Mouse (Mus musculus): ENCODE results near the gene Srp68. TPM values are rescaled to one million over a fixed set of nuclear protein-coding genes. Genes with fewer than 3 reads are reported as not detected.

Gene Srp68
- polyA plus RNA-seq, 1 experiment from 2014 or later = 89.8 TPM

DNA sequence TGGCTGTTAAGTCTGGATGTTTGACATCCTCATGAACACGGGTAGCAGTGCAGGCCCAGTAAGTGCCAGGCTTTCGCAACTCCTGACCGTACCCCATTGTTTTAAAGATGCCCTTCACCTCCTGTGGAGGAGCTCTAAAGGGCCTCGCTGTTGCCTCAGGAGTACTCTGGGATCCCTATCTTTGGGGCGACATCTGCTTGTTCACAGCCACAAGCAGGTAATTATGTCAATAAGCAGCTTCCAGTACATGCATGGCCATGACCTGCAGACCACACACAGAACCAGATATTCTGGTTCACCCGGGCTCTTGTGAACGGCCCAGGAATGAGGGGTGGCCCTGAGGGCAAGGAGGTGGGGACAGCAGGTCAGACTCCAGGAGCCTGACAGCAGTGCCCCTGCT is 13.8 kb downstream of the Srp68 start:
- ATAC-seq (ENCODE audit: insufficient read depth) (no peak; the same call in 1 of the 2 replicates), DNase-seq (peak; percentile 25)
- no peaks in the 10 kb centered on the region for H3K9me3 ChIP-seq (ENCODE audit: low read depth, low read length)
- H3K9ac ChIP-seq = no peak overlapping the region; the same call in 1 of the 2 replicates
- no peak overlapping the region for H3K27ac ChIP-seq (ENCODE audit: low read depth)
- H3K4me2 ChIP-seq = no peak overlapping the region
- H3K4me3 ChIP-seq (ENCODE audit: low read depth, low read length) = no peak overlapping the region
- H3K4me1 ChIP-seq (ENCODE audit: insufficient read depth) = no peaks in the 10 kb centered on the region
- no peaks in the 10 kb centered on the region for H3K27me3 ChIP-seq (ENCODE audit: insufficient read depth, low read length)
- no peak for TF ChIP-seq CTCF (IDR thresholded peaks at IDR 0.05; ENCODE audit: low read depth)
- 61% methylated on average over 7 of the region's 7 CpGs for WGBS
- peaks cover 95% of the 10 kb centered on the region for H3K36me3 ChIP-seq (ENCODE audit: insufficient read depth)

DNA sequence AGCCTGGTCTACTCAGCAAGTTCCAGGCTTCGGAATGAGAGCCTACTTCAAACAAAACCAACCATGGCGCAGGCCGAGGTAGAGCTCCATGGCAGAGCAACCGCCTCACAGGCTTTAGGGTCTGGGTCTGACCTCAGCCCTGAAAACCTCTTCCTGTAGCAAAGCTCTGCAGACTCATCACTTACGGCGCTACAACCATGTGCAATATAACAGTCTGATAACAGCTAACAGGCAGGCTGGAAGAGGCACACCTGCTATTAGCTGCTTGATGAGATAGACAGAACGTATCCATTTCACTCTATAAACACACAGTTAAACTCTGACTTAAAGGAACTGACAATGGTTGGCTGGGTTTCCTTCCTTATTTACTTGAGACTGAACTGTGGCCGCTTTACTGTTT is 14.6 kb downstream of the Srp68 start:
- no peak for ATAC-seq (ENCODE audit: insufficient read depth)
- no peak for TF ChIP-seq CTCF (IDR thresholded peaks at IDR 0.05; ENCODE audit: low read depth)
- 88% methylated on average over 8 of the region's 8 CpGs for WGBS
- Histone ChIP-seq H3K4me2 (no peak overlapping the region), H3K9ac (no peak overlapping the region), H3K27ac (ENCODE audit: low read depth) (no peak overlapping the region), H3K4me3 (ENCODE audit: low read depth, low read length) (no peak overlapping the region), H3K4me1 (ENCODE audit: insufficient read depth) (no peaks in the 10 kb centered on the region), H3K27me3 (ENCODE audit: insufficient read depth, low read length) (no peaks in the 10 kb centered on the region), H3K9me3 (ENCODE audit: low read depth, low read length) (no peaks in the 10 kb centered on the region), H3K36me3 (ENCODE audit: insufficient read depth) (peaks cover 97% of the 10 kb centered on the region)
- no peak for DNase-seq

DNA sequence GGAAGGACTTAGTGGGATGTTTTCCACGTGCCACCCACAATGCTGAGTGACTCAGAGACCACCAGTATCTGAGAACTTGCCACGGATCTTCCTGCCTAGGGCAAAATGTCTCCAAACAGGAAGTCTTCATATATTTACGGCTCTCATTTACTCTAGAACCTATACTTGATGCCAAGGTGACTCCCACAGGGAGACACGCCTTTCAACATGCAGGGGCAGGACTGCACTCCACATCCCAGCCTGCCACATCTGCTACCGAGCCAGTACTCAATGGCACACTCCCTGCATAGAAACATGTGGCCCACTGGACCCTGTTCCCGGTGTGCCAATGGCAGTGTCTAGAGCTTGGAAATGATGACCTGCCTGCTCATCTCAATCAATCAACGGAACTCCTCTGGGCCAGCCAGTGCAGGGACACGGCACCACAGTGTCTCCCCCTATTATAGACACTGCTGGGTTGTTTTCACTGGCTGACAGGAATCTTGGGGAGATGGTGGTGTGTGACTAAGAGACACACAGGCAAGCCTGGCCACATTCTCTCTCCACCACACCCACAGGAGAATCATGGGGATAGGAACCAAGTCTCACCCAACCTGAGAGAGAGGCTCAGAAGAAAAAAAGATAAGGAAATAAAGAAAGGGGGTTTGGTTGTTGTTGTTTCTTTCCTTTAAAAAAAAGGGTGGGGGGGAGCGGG is 17.9 kb downstream of the Srp68 start:
- TF ChIP-seq CTCF (IDR thresholded peaks at IDR 0.05; ENCODE audit: low read depth) = no peak
- 83% methylated on average over 9 of the region's 9 CpGs for WGBS
- Histone ChIP-seq H3K27ac (ENCODE audit: low read depth) (no peak overlapping the region), H3K4me2 (no peak overlapping the region), H3K4me3 (ENCODE audit: low read depth, low read length) (no peak overlapping the region), H3K4me1 (ENCODE audit: insufficient read depth) (no peaks in the 10 kb centered on the region), H3K36me3 (ENCODE audit: insufficient read depth) (peaks cover 97% of the 10 kb centered on the region), H3K27me3 (ENCODE audit: insufficient read depth, low read length) (no peaks in the 10 kb centered on the region), H3K9me3 (ENCODE audit: low read depth, low read length) (no peaks in the 10 kb centered on the region), H3K9ac (no peak overlapping the region)
- DNase-seq (no peak), ATAC-seq (ENCODE audit: insufficient read depth) (no peak)

DNA sequence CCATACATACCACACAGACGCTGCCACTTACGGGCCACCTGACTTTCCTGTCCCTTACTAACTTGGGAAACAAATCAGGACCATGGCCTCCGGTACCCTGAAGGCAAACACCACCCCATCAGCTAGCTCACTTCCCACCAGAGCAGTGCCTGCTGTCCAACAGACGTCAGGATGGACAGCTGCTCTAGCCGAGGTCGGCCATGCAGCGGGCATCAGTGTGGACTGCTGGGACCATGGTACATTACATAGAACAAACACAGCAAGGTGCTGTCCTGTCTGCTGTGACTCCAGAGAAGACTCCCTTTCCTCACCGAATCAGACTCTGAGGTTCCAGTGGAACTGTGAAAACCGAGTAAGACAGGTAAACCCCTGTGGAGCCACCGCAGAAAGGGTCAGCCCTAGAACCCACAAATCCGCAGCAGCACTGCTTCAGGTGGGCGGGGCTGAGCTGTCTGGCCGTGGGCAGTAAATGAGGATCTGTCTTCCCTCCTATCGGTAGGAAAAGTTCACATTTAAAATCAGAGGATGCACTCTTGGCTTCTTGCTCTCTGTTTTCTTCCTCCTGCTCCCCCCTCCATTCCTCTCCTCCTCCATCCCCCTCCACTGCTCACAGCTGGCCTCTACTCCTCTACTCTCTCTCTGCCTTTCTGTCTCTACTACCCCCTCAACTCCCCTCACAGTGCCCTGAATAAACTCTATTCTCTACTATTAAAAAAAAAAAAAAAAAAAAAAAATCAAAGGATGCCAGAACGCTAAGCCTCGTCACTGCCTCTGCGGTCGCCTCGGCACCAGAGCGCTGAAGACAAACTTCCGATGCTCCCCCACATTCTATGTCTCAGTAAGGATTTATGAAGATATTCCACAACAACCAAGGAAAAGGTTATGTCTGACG is 18.7 kb downstream of the Srp68 start:
- H3K27ac ChIP-seq (ENCODE audit: low read depth) = peak overlapping the region; percentile 42; the same call in 1 of the 2 replicates
- no peaks in the 10 kb centered on the region for H3K9me3 ChIP-seq (ENCODE audit: low read depth, low read length)
- no peaks in the 10 kb centered on the region for H3K27me3 ChIP-seq (ENCODE audit: insufficient read depth, low read length)
- H3K4me2 ChIP-seq = no peak overlapping the region
- DNase-seq (no peak), ATAC-seq (ENCODE audit: insufficient read depth) (no peak)
- no peaks in the 10 kb centered on the region for H3K4me1 ChIP-seq (ENCODE audit: insufficient read depth)
- no peak for TF ChIP-seq CTCF (IDR thresholded peaks at IDR 0.05; ENCODE audit: low read depth)
- 79% methylated on average over 22 of the region's 22 CpGs for WGBS
- peaks cover 96% of the 10 kb centered on the region for H3K36me3 ChIP-seq (ENCODE audit: insufficient read depth)
- H3K9ac ChIP-seq = no peak overlapping the region
- no peak overlapping the region for H3K4me3 ChIP-seq (ENCODE audit: low read depth, low read length)

DNA sequence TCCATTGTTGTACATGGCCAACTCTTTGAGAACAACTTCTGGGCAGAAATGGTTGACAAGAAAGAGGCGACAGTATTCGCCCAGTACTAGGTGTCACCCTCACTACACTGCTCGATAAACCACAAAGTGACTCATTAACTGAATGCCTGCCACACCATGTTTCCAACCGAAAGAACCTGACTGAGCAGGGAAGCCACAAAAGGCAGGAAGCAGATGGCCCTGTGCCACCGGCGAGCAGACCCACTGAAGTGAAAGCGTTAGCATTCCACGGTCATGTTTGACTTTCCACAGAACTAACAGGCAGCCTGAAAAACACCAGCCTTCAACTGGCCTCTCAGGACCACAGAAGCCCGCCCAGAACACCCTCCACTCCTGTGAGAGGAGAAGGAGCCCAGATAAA is 19.4 kb downstream of the Srp68 start:
- Histone ChIP-seq H3K4me1 (ENCODE audit: insufficient read depth) (no peaks in the 10 kb centered on the region), H3K36me3 (ENCODE audit: insufficient read depth) (peaks cover 96% of the 10 kb centered on the region), H3K27ac (ENCODE audit: low read depth) (no peak overlapping the region; the same call in 1 of the 2 replicates), H3K9me3 (ENCODE audit: low read depth, low read length) (no peaks in the 10 kb centered on the region), H3K4me2 (no peak overlapping the region), H3K27me3 (ENCODE audit: insufficient read depth, low read length) (no peaks in the 10 kb centered on the region), H3K9ac (no peak overlapping the region), H3K4me3 (ENCODE audit: low read depth, low read length) (no peak overlapping the region)
- WGBS = 67% methylated on average over 9 of the region's 9 CpGs
- ATAC-seq (ENCODE audit: insufficient read depth) (no peak), DNase-seq (peak; percentile 32)
- no peak for TF ChIP-seq CTCF (IDR thresholded peaks at IDR 0.05; ENCODE audit: low read depth)

DNA sequence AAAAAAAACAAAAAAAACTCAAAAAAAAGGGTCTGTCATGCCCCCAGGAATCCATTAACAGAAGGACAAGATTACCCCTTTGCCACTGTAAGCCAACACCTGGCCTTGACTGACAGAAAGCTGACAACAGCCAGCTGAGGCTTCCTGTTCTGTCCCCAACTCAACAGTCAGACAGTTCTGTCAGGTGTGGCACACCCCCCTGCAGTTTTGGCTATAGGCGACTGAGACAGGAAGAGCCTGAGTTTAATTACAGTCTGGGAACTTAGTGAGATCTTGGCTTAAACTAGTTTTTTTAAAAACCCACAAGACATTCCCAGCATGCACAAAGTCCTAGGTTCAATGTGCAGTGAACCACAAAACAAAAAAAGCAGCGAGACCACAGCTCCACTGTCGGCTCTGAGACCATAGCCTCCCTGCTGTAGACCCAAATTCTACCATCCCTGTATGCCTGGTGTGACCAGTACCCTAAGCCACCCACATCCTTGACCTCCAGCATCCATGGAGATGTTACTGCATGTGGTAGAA is 20.9 kb downstream of the Srp68 start:
- WGBS = 90% methylated on average over 3 of the region's 3 CpGs
- no peaks in the 10 kb centered on the region for H3K27me3 ChIP-seq (ENCODE audit: insufficient read depth, low read length)
- no peak overlapping the region for H3K4me2 ChIP-seq
- no peak overlapping the region for H3K9ac ChIP-seq
- no peaks in the 10 kb centered on the region for H3K4me1 ChIP-seq (ENCODE audit: insufficient read depth)
- no peak for DNase-seq
- no peak for ATAC-seq (ENCODE audit: insufficient read depth)
- no peak overlapping the region for H3K4me3 ChIP-seq (ENCODE audit: low read depth, low read length)
- TF ChIP-seq CTCF (IDR thresholded peaks at IDR 0.05; ENCODE audit: low read depth) = no peak
- H3K27ac ChIP-seq (ENCODE audit: low read depth) = no peak overlapping the region
- no peaks in the 10 kb centered on the region for H3K9me3 ChIP-seq (ENCODE audit: low read depth, low read length)
- peaks cover 96% of the 10 kb centered on the region for H3K36me3 ChIP-seq (ENCODE audit: insufficient read depth)

DNA sequence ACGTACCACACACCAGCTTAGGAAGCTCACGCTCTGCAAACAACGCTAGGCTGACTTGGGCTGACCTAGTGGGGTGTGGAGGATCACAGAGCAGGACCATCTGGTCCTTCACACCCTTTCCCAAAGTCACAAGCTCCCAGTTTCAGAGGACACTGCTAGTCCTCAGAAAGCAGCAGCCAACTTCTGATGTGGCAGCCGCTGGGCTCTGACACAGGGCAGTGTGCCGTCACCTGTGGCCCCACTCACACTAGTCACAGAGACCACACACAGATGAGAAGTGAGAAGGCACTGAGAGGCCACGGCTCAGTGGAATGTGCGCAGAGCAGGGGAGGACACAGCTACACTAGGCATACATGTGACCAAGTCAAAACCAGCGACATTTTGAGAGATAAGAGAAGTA is 23.1 kb downstream of the Srp68 start:
- no peak overlapping the region for H3K4me3 ChIP-seq (ENCODE audit: low read depth, low read length)
- H3K4me1 ChIP-seq (ENCODE audit: insufficient read depth) = no peaks in the 10 kb centered on the region
- ATAC-seq (ENCODE audit: insufficient read depth) = no peak
- 80% methylated on average over 8 of the region's 8 CpGs for WGBS
- DNase-seq = no peak
- TF ChIP-seq CTCF (IDR thresholded peaks at IDR 0.05; ENCODE audit: low read depth) = no peak
- peaks cover 99% of the 10 kb centered on the region for H3K36me3 ChIP-seq (ENCODE audit: insufficient read depth)
- H3K27me3 ChIP-seq (ENCODE audit: insufficient read depth, low read length) = no peaks in the 10 kb centered on the region
- no peak overlapping the region for H3K27ac ChIP-seq (ENCODE audit: low read depth)
- H3K4me2 ChIP-seq = no peak overlapping the region
- H3K9me3 ChIP-seq (ENCODE audit: low read depth, low read length) = no peaks in the 10 kb centered on the region
- no peak overlapping the region for H3K9ac ChIP-seq

Data from lung, embryonic 14.5 days (tissue).